Mouse (Mus musculus): ENCODE data around the gene Mpig6b.

Mpig6b gene

GRCm38 (mm10) chr17:35066084-35066483 lies at the start of gene Mpig6b:
TSS of gene Mpig6b (minus strand) at chr17:35066184.
- ATAC-seq (ENCODE audit: insufficient number of reproducible peaks, low FRiP score, low TSS enrichment): no peak

GRCm38 (mm10) chr17:35115046-35116019 lies 49.3 kb upstream of the Mpig6b start, which contains the start of gene Ly6g5b:
TSS of gene Ly6g5b (minus strand) at chr17:35115428.
- ATAC-seq (ENCODE audit: insufficient number of reproducible peaks, low FRiP score, low TSS enrichment): no peak

GRCm38 (mm10) chr17:35111774-35112173 lies 45.8 kb upstream of the Mpig6b start:
- ATAC-seq (ENCODE audit: insufficient number of reproducible peaks, low FRiP score, low TSS enrichment): no peak

- ATAC-seq (ENCODE audit: insufficient number of reproducible peaks, low FRiP score, low TSS enrichment): peak; percentile 50; the same call in 1 of the 2 replicates
These were observed 42.1 kb upstream of the Mpig6b start, which contains the start of gene Ly6g5c for GRCm38 (mm10) chr17:35108097-35108496. TSS of gene Ly6g5c (plus strand) at chr17:35108279.

- no peak for ATAC-seq (ENCODE audit: insufficient number of reproducible peaks, low FRiP score, low TSS enrichment)
These were observed 40.5 kb upstream of the Mpig6b start for GRCm38 (mm10) chr17:35106522-35106921.

GRCm38 (mm10) chr17:35105740-35106389 lies 39.9 kb upstream of the Mpig6b start:
- ATAC-seq (ENCODE audit: insufficient number of reproducible peaks, low FRiP score, low TSS enrichment): peak; percentile 34; the same call in 1 of the 2 replicates

- no peak for ATAC-seq (ENCODE audit: insufficient number of reproducible peaks, low FRiP score, low TSS enrichment)
These were observed 38.8 kb upstream of the Mpig6b start for GRCm38 (mm10) chr17:35104754-35105153.

GRCm38 (mm10) chr17:35104079-35104478 lies 38.1 kb upstream of the Mpig6b start:
- no peak for ATAC-seq (ENCODE audit: insufficient number of reproducible peaks, low FRiP score, low TSS enrichment)

GRCm38 (mm10) chr17:35103221-35103690 lies 37.3 kb upstream of the Mpig6b start:
- ATAC-seq (ENCODE audit: insufficient number of reproducible peaks, low FRiP score, low TSS enrichment): no peak

GRCm38 (mm10) chr17:35102299-35102698 lies 36.3 kb upstream of the Mpig6b start:
- no peak for ATAC-seq (ENCODE audit: insufficient number of reproducible peaks, low FRiP score, low TSS enrichment)

- no peak for ATAC-seq (ENCODE audit: insufficient number of reproducible peaks, low FRiP score, low TSS enrichment)
These were observed 35.2 kb upstream of the Mpig6b start for GRCm38 (mm10) chr17:35101161-35101560.

- ATAC-seq (ENCODE audit: insufficient number of reproducible peaks, low FRiP score, low TSS enrichment): no peak
These were observed 34.3 kb upstream of the Mpig6b start for GRCm38 (mm10) chr17:35100196-35100765.

- peak; percentile 52; the same call in 1 of the 2 replicates for ATAC-seq (ENCODE audit: insufficient number of reproducible peaks, low FRiP score, low TSS enrichment)
These were observed 31.2 kb upstream of the Mpig6b start for GRCm38 (mm10) chr17:35097164-35097655.

- no peak for ATAC-seq (ENCODE audit: insufficient number of reproducible peaks, low FRiP score, low TSS enrichment)
These were observed 30.6 kb upstream of the Mpig6b start for GRCm38 (mm10) chr17:35096597-35096996.

- ATAC-seq (ENCODE audit: insufficient number of reproducible peaks, low FRiP score, low TSS enrichment): no peak
These were observed 28.7 kb upstream of the Mpig6b start for GRCm38 (mm10) chr17:35094475-35095365.

GRCm38 (mm10) chr17:35092403-35093198 lies 26.6 kb upstream of the Mpig6b start:
- ATAC-seq (ENCODE audit: insufficient number of reproducible peaks, low FRiP score, low TSS enrichment): no peak

- ATAC-seq (ENCODE audit: insufficient number of reproducible peaks, low FRiP score, low TSS enrichment): peak; percentile 83
These were observed 24.4 kb upstream of the Mpig6b start for GRCm38 (mm10) chr17:35090166-35090932.
